Mouse (Mus musculus) lung, embryonic 14.5 days (tissue): ENCODE measurements at regions not wholly inside any gene's neighbourhood (a gene's known extent, or its start where the extent isn't known, plus 50 kb on each side); places are given as distances from the start of the nearest gene placed in this dataset.

ENCODE experiments used
- ATAC-seq: fragments of 200-750 bp; cut with Nextera tagmentation; 2 replicates; pipeline ENCODE4 v1.8.0; 2017; ENCODE audit warnings: mild to moderate bottlenecking, moderate TSS enrichment, moderate library complexity; ENCODE audit not compliant: insufficient read depth
- DNase-seq: peaks from one replicate; pipeline ENCODE4 v3.0.0-alpha.2; 2015
- H3K27ac ChIP-seq: fragments of 300-500 bp; sonication (generic); 2 replicates; pipeline ENCODE4 v1.5.1; 2014; ENCODE audit warnings: low read depth, mild to moderate bottlenecking, moderate library complexity
- H3K27me3 ChIP-seq: fragments of 300-500 bp; sonication (generic); 2 replicates; pipeline ENCODE4 v1.6.1; 2014; ENCODE audit warnings: low read length, control low read depth; ENCODE audit not compliant: insufficient read depth
- H3K36me3 ChIP-seq: fragments of 300-500 bp; sonication (generic); 2 replicates; pipeline ENCODE4 v1.6.1; 2014; ENCODE audit warnings: control low read depth; ENCODE audit not compliant: insufficient read depth
- H3K4me1 ChIP-seq: fragments of 300-500 bp; sonication (generic); 2 replicates; pipeline ENCODE4 v1.6.1; 2014; ENCODE audit warnings: antibody characterized with exemption, control low read depth; ENCODE audit not compliant: insufficient read depth
- H3K4me2 ChIP-seq: fragments of 300-500 bp; sonication (generic); 2 replicates; pipeline ENCODE4 v1.6.1; 2014; ENCODE audit warnings: mild to moderate bottlenecking
- H3K4me3 ChIP-seq: fragments of 300-500 bp; sonication (generic); 2 replicates; pipeline ENCODE4 v1.5.1; 2014; ENCODE audit warnings: low read depth, low read length
- H3K9ac ChIP-seq: fragments of 300-500 bp; sonication (generic); 2 replicates; pipeline ENCODE4 v1.6.1; 2014
- H3K9me3 ChIP-seq: fragments of 300-500 bp; sonication (generic); 2 replicates; pipeline ENCODE4 v1.6.1; 2016; ENCODE audit warnings: low read depth, low read length, control low read depth
- CTCF ChIP-seq: IDR thresholded peaks from 2 replicates; pipeline ENCODE4 v1.5.1; 2016; ENCODE audit warnings: antibody characterized with exemption, low read depth
- WGBS: fragments of 180-500 bp; shearing (Covaris S2); extraction: QIAGEN DNeasy Blood & Tissue Kit; methylation state at CpG from one replicate; pipeline ENCODE4 v1.1.7; 2014; 5-methylcytosine and 5-hydroxymethylcytosine counted together

DNA sequence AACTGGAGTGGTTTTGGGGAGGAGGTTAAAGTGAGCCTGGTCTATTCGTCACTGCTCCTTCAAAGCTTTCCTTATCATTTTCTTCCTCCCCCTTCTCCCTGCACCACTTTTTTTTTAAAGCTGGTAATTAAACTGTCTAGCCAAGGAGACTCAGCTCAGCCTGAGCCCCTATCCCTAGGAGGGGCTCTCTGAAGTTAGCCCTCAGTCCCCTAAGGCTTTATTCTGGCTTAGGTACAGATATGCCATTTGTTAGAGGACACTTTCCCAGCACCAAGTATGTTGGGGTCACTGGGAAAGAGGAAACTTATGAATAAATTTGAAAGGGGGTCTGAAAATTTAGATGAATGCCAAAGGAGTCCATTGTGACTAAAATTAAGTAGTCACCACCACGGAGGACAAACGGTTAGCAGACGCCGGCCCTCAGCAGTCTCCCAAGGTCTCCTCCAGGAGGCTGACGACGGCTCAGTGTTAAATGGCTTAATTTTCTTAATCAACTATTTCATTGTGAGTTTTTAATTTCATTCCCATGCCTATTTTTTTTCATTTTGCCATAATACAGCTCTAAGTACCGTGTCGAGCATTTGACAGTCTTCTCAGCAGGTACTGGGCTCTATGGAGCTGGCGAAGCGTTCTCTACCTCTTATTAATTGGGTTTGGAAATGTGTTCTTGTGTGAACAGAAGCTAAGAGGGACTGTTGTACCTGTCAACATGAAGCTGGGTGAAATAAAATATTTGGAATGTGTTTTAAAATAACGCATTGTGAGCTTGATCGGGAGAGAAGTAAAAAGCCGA, 370.6 kb upstream of the Cited2 start:
- no peaks in the 10 kb centered on the region for H3K36me3 ChIP-seq
- H3K27ac ChIP-seq: no peak overlapping the region
- ATAC-seq (no peak), DNase-seq (no peak)
- no peak for TF ChIP-seq CTCF
- no peaks in the 10 kb centered on the region for H3K27me3 ChIP-seq
- H3K9ac ChIP-seq: no peak overlapping the region
- H3K4me2 ChIP-seq: no peak overlapping the region
- H3K4me1 ChIP-seq: no peaks in the 10 kb centered on the region
- WGBS: 84% methylated on average over 14 of the region's 14 CpGs
- H3K9me3 ChIP-seq: no peaks in the 10 kb centered on the region
- no peak overlapping the region for H3K4me3 ChIP-seq

DNA sequence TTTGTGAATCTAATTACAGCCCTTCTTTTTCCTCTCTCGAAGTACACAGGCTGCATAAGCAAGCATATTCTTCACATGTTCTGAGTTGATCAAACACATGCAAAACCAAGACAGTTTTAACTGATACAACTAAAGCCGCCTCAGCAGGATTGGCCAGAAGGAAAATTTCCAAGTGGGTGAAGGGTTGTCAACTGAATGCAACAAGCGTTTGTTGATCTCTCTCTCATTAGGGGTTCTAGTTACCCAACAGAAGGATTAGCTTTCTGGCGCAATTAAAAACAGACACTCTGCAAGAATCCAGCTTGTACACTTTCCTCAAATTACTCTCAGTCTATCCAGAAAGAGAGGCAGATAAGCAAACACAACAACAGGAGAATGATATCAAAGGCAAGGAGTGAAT, 367.5 kb upstream of the Cited2 start:
- no peak for ATAC-seq
- Histone ChIP-seq H3K4me2 (no peak overlapping the region), H3K4me3 (no peak overlapping the region), H3K36me3 (no peaks in the 10 kb centered on the region), H3K27me3 (no peaks in the 10 kb centered on the region), H3K9me3 (no peaks in the 10 kb centered on the region), H3K4me1 (no peaks in the 10 kb centered on the region), H3K9ac (no peak overlapping the region), H3K27ac (no peak overlapping the region; the same call in 1 of the 2 replicates)
- TF ChIP-seq CTCF: no peak
- 50% methylated on average over 4 of the region's 4 CpGs for WGBS
- peak; percentile 52 for DNase-seq

DNA sequence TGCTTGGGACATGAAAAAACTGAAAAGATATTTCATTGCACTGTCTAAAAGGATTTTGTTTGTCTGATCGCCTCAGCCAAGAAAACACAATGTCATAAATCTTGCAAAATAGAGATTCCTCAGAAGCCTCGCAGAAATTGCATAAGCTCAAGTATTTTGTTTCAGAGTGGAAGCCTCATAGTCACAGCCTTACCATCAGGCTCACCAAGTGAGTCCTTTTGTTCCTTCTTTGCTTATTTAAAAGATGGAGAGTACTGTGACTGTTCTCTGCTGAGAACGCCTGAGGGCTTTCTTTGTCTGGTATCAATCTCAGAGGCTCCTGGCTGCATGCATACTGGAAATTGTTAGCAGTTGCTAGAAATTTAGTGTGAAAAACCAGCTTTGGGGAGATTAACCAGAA, 367.0 kb upstream of the Cited2 start:
- no peaks in the 10 kb centered on the region for H3K4me1 ChIP-seq
- ATAC-seq (no peak), DNase-seq (peak; percentile 56)
- WGBS: 23% methylated on average over 3 of the region's 3 CpGs
- H3K27ac ChIP-seq: no peak overlapping the region; the same call in none of the 2 replicates
- H3K27me3 ChIP-seq: no peaks in the 10 kb centered on the region
- no peak for TF ChIP-seq CTCF
- H3K4me2 ChIP-seq: no peak overlapping the region
- no peaks in the 10 kb centered on the region for H3K9me3 ChIP-seq
- H3K36me3 ChIP-seq: no peaks in the 10 kb centered on the region
- no peak overlapping the region for H3K4me3 ChIP-seq
- H3K9ac ChIP-seq: no peak overlapping the region

DNA sequence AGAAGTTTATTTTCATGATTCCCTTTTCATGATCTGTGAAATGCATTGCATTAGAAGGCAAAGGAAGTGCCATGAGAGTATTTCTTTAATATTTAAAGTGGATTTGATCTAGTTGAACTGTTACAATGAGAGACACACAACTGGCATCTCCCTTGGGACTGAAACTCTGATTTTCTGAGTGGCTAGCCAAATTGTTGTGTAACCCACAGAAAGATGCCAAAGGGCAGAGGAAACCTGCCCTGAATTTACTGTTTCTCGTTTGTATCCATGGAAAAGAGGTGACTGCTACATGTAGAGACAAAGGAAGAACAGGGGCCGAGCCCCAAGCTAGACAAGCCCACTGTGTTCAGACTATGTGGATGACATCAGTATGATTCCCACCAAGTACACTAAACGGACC, 360.4 kb upstream of the Cited2 start:
- no peak overlapping the region for H3K4me3 ChIP-seq
- H3K4me1 ChIP-seq: no peaks in the 10 kb centered on the region
- ATAC-seq (no peak), DNase-seq (no peak)
- no peaks in the 10 kb centered on the region for H3K9me3 ChIP-seq
- no peak overlapping the region for H3K4me2 ChIP-seq
- WGBS: 73% methylated on average over 3 of the region's 3 CpGs
- H3K27me3 ChIP-seq: no peaks in the 10 kb centered on the region
- H3K27ac ChIP-seq: no peak overlapping the region
- TF ChIP-seq CTCF: no peak
- H3K9ac ChIP-seq: no peak overlapping the region
- no peaks in the 10 kb centered on the region for H3K36me3 ChIP-seq

DNA sequence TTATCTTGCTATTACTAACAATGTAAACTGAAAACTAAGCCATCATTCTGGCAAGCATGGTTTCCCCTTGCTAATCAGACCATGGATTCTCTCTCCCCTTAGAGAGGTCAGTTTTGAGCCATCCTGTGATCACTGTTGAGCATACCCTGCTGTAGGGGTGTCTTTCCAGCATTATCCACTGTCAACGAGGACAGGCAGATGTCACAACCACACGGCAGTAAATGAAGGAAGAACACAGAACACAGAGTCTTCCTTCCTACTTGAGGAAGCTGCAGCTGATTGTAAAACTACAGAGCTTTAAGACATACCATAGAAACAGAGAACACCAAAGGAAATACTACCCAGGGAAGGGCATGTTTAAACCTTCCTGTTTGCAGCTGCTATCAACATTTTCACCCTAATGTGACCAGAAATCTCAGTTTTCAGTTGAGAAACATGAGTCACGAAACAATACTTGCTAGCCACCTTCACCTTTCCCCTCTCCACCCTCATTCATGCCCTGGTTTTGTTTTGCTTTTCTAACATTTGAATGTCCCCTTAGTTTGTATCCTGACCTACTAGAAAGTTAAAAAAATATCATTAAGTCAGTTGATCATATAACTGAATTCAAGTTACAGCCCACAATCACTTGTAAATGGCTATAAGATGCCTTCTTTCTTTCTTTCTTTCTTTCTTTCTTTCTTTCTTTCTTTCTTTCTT, 356.8 kb upstream of the Cited2 start:
- no peaks in the 10 kb centered on the region for H3K9me3 ChIP-seq
- no peaks in the 10 kb centered on the region for H3K36me3 ChIP-seq
- DNase-seq (no peak), ATAC-seq (no peak)
- no peaks in the 10 kb centered on the region for H3K4me1 ChIP-seq
- no peaks in the 10 kb centered on the region for H3K27me3 ChIP-seq
- 61% methylated on average over 3 of the region's 3 CpGs for WGBS
- no peak overlapping the region for H3K27ac ChIP-seq
- no peak overlapping the region for H3K4me3 ChIP-seq
- no peak for TF ChIP-seq CTCF
- H3K4me2 ChIP-seq: no peak overlapping the region
- no peak overlapping the region for H3K9ac ChIP-seq

DNA sequence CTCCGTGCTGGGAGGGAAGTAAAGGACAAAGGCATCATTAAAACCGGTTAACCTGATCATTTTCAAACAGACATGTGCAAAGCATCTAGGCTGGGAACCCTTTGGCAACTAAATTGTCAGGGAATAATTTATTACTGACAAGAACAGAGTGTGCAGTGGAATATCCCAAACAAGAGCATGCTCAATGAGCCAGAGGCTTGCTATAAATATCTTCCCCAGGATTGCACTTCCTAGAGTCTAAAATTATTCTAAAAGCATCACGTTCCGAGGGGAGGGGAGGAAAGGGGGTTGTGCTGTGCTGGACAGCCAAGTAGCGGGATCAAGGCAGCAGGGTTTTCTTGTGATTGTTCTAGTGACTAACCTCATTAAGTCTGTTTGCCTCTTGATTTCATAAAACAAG, 356.0 kb upstream of the Cited2 start:
- DNase-seq (peak; percentile 56), ATAC-seq (no peak)
- Histone ChIP-seq H3K4me3 (no peak overlapping the region), H3K27ac (no peak overlapping the region), H3K9ac (no peak overlapping the region), H3K4me2 (no peak overlapping the region), H3K9me3 (no peaks in the 10 kb centered on the region), H3K27me3 (no peaks in the 10 kb centered on the region), H3K36me3 (no peaks in the 10 kb centered on the region), H3K4me1 (no peaks in the 10 kb centered on the region)
- no peak for TF ChIP-seq CTCF
- WGBS: 33% methylated on average over 5 of the region's 5 CpGs

DNA sequence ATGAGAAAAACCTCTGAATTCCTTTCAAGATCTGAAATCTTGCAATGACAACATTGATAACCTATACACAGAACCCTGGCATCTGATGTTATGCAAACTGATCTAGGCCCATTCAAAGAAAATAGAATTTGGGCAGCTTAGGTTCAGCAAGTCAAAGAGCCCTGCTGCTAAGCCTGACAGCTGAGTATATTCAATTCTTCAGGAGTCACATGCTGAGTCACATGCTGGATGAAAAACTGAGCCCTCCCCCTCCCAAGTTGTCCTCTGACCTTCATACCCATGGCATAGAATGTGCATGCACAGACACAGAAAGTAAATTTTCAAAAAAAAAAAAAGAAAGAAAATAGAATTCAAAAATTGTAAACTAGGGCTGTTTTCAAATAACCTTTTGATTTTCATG, 355.6 kb upstream of the Cited2 start:
- no peaks in the 10 kb centered on the region for H3K36me3 ChIP-seq
- H3K4me2 ChIP-seq: no peak overlapping the region
- no peaks in the 10 kb centered on the region for H3K4me1 ChIP-seq
- TF ChIP-seq CTCF: no peak
- H3K27ac ChIP-seq: no peak overlapping the region
- H3K27me3 ChIP-seq: no peaks in the 10 kb centered on the region
- no peaks in the 10 kb centered on the region for H3K9me3 ChIP-seq
- no peak overlapping the region for H3K9ac ChIP-seq
- no peak for ATAC-seq
- no peak overlapping the region for H3K4me3 ChIP-seq
- DNase-seq: no peak
